Mouse (Mus musculus) cerebellum, postnatal 36 days (tissue): Measurements from ENCODE around the gene Gm4969.
"Not testable (repeated sequence)": the region's sequence is repeated elsewhere in the genome, so short reads cannot be mapped to it uniquely, and the experiment has no call there.

Experiments used
- DNase-seq, 2 experiments: peaks; one replicate each; pipeline ENCODE4 v3.0.0; 2021 to 2022; ENCODE audit warnings: mixed read lengths in 2 of 2

The Gm4969 gene

DNA sequence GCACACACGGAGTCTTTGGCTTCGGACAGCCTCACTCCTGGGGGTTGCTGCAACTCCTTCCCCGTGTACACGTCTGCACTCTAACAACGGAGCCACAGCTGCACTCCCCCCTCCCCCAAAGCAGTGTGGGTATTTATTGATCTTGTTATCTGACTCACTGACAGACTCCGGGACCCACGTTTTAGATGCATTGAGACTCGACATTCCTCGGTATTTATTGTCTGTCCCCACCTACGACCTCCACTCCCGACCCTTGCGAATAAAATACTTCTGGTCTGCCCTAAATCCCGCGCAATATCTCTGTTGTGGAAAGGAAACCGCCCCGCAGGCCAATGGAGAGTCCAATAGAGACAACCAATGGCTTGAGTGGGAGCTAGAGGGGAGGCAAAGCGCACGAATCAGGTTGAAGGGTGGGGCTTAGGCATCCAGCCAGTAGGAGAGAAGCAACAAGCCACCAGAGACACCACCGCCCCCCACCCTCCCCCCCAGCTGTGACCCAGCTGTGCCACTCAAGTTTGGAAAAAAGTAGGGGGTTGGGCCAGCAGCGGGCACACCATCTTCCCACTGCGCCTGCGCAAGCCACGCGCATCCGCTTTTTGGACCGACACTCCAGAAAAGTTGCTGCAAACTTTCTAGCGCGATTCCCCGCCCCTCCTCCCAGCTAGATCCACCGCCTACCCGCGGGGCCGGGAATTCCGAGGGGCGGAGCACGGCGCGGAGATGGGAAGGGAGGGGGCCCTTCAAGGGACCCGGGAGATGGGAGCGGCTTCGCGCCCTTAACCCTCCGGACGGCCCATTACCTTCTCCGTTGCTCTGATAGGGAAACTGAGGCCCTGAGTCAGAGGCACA lies 24.4 kb downstream of the Gm4969 start:
- DNase-seq: peak; percentile 30 to 51

DNA sequence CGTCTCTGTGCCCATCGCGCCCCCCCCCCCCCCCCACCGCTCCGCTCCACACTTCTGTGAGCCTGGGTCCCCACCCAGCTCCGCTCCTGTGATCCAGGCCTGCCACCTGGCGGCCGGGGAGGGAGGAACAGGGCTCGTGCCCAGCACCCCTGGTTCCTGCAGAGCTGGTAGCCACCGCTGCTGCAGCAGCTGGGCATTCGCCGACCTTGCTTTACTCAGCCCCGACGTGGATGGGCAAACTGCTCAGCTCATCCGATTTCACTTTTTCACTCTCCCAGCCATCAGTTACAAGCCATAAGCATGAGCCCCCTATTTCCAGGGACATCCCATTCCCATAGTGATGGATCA lies 25.0 kb downstream of the Gm4969 start:
- DNase-seq: peak; percentile 52 to 65

DNA sequence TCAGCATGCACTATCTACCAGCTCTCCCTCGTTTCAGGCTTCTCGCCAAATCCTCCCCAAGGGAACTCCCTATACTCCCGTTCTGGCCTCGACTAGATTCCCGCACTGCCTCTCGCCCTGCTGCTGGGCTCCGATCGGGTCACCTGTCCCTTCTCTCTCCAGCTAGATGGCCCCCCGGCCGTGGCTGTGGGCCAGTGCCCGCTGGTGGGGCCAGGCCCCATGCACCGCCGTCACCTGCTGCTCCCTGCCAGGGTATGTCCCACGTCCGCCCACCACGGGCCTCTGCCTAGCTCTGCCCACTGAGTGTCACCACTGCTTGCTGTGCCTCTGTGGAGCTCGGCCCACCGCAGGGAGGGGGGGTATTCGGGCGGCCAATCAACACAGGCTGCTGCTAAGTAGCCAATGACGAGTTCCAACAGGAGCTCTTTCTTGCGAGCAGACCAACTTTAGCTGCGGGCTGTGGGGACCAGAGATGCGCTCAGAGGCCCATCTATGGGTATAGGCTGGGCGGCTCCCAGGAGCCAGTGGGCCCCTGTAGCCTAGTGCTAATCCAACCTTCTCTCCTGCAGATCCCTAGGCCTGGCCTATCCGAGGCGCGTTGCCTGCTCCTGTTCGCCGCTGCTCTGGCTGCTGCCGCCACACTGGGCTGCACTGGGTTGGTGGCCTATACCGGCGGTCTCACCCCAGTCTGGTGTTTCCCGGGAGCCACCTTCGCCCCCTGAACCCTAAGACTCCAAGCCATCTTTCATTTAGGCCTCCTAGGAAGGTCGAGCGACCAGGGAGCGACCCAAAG lies 25.6 kb downstream of the Gm4969 start:
- no peak for DNase-seq

DNA sequence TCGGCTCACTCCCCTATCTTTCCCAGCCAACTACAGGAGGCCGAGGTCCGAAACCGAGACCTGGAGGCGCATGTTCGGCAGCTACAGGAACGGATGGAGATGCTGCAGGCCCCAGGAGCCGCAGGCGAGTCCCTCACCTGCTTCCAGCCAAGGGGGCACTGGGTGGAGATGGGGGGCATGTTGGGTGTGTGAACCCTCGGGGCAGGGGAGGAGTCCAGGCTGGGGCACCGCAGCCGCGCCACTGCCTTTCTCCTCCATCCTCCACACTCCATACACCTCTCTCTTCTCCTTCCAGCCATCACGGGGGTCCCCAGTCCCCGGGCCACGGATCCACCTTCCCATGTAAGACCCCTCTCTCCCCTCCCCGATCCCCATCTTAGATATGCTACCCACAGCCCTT lies 26.3 kb downstream of the Gm4969 start:
- no peak for DNase-seq

DNA sequence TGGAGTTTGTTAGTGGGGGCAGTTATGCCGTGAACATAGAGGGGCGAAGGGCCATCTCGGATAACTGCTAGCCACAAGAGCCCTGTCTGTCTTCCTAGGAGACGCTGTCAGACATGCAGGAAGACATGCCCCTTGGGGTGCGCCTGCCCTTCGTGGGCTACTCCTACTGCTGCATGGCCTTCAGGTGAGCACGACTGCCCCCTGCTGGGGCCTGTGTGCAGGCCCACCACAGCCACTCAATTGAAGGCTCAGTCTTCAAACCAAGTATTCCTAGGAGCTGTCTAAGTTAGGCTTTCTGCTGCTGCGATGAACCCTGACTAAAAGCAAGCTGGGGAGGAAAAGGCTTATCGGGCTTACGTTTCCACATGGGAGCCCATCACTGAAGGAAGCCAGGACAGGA lies 29.4 kb downstream of the Gm4969 start:
- DNase-seq: peak; percentile 50 to 63

DNA sequence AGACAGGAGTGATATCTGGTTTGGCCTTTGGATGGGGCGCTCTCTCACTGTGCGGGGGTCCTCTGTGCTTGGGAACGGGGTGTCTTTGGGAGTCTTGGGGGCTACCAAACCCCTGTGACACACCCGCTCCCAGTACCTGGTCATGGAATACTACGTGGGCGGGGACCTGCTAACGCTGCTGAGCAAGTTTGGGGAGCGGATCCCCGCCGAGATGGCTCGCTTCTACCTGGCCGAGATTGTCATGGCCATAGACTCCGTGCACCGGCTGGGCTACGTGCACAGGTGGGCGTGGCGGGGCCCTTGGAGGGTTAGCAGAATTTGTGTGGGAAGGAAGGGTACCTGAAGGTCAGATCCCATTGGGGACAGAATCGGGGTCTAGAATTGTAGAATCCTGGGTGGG lies 31.4 kb downstream of the Gm4969 start:
- no peak for DNase-seq

DNA sequence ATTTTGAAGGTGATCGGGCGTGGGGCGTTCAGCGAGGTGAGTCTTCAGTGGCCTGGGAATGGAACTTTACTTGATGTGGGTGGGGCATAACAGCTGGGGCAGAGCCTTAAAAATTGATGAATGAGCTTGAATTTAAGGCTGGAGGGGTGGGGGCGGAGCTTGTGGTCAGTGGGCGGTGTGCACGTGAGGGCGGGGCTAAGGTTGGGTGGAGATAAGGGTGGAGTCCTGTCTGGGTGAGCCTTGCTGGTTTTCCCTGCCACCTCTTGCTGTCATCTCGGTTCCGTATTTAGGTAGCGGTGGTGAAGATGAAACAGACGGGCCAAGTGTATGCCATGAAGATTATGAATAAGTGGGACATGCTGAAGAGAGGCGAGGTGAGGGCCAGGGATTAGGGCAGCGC lies 32.1 kb downstream of the Gm4969 start:
- DNase-seq: no peak

DNA sequence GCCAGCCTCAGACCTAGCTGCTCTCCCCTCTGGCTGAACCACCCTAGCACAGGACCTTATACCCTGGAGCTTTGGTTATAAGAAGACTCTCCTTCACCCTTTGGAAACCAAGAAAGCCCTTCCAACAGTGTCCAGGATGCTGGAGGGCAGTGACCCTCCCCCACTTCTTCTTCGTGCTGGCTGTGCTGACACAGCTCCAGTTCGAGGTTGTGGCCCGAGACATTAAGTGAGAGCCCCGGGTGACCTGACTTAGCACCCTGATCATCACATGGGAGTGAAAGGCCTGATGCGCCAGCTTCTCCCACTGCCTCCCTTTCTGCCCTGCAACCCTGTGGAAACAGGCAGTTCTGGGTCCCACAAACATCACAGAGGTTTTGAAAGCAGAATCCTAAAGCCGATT lies 32.7 kb downstream of the Gm4969 start:
- DNase-seq: no peak

DNA sequence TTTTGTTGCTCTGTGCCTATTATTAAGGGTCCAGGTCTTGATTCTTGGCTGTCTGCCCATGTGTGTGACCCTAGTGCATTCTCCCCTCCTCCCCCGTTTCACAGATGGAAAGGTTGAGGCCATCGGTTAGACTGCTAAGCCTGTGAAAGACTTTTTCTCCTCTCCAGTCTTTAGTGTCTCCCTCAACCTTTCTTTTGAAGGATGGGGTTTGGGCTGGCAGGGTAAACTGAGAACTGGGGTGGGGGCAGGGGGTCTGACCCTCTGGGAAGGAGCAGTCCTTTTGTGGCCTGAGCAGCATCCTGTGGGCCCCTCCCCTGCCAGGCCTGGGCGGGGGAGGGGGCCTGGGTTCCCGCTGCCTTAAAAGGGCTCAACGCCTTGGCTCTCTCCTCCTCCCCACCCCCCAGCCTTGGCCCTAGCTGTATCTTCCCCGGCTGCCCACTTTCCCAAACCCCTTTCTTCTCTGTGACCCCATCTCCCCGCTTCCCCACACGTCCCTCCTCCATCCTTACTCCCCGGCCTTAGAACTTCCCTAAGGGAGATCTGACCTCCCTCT lies 33.2 kb downstream of the Gm4969 start:
- DNase-seq: no peak

DNA sequence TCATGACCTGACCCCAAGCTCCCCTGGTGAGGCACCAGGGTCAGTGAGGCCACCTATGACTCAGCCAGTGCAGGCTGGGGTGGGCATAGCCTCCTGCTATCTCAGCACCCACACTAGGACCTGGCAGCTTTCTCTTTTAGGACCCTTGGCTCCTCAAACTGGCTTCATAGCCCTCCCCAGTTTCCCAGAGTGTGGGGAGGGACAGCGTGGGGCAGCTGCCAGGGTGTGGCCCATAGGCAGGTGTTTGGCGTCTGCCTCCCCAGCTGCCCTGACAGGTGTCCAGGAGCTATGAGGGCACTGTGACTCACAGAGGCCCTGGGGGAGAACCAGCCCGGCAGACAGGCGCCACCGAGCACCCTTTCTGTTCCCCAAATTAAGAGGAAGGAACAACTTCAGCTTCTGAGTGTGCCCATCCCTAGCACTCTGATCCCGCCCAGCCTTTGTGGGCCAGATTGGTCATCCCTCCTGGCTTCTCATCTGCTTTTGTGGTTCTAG lies 33.8 kb downstream of the Gm4969 start:
- DNase-seq: no peak

DNA sequence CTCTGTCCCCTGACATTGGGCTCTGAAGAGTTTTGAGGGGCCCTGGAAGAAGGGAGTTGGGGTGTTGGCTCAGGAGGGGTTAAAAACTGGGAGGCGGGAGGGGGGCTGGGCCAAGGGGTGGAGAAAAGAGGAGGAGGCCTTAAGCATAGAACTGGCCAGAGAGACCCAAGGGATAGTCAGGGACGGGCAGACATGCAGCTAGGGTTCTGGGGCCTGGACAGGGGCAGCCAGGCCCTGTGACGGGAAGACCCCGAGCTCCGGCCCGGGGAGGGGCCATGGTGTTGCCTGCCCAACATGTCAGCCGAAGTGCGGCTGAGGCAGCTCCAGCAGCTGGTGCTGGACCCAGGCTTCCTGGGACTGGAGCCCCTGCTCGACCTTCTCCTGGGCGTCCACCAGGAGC lies 34.5 kb downstream of the Gm4969 start, which contains the start of gene Dmpk:
Gene Dmpk, plus strand, starts transcription at position 149 of the 400 bp plus-strand sequence.
- DNase-seq: no peak

DNA sequence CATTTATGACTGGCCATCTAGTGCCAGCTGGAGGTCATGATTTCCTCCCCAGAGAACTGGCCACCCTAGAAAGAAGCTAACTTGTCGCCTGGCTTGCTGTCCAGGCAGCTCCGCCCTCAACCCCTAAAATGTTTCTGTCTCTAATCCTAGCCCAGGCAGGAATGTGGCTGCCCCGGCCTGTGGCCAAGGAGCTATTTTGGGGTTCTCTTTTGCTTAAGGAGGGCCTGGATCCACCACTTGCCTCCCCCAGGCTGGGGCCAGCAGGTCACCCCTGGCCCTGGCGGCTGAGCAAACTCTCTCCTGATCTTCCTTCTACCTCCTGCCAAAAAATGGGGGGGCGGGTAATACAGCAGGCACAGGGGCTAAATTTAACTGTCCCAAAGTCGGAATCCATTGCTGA lies 35.1 kb downstream of the Gm4969 start:
- DNase-seq: no peak

DNA sequence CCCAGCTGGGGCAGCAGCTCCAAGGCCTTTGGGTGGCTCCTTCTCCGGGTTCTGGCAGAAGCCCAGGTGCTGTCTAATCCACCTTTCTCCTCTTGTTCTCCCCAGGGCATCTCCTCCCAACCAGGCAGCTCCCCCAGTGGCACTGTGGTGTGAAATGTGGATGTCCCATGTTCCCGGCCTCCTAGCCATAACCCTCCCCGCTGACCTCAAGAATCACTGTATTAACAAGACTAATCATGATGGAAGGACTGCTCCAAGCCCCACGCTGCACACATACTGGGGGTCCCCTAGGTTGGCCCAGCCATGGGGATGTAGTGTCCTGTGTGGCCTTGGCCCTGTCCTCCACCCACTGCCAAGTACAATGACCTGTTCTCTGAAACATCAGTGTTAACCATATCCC lies 36.0 kb downstream of the Gm4969 start:
- DNase-seq: no peak

DNA sequence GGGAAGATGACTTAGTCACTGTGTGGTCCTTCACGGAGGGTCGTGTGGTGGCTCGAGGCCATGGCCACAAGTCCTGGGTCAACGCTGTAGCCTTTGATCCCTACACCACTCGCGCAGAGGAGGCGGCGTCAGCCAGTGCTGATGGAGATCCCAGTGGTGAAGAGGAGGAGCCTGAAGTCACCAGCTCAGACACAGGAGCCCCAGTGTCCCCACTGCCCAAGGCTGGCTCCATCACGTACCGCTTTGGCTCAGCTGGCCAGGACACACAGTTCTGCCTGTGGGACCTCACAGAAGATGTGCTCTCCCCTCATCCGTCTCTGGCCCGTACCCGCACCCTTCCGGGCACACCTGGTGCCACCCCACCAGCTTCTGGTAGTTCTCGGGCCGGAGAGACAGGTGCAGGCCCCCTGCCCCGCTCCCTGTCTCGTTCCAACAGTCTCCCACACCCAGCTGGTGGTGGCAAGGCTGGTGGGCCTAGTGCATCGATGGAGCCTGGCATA lies 37.7 kb downstream of the Gm4969 start:
- DNase-seq: no peak

DNA sequence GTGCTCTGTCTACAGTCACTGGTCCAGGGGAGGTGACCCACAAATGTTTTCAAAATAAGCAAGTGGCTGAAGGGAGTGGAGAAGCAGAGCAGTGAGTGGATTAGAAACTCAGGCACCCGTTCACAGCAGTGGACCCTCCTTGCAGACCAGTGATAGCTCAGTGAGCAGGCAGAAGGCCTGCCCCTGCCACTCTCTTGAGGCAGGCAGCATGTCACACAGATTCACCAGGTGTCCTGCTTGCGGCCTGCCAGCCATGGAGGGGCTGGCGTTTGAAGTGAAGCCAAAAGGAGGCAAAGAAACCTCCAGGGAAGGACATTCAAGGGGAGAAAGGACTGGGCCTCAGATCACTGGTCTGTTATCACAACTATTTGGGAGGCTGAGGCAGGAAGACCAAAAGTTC lies 39.4 kb downstream of the Gm4969 start:
- DNase-seq: no peak

DNA sequence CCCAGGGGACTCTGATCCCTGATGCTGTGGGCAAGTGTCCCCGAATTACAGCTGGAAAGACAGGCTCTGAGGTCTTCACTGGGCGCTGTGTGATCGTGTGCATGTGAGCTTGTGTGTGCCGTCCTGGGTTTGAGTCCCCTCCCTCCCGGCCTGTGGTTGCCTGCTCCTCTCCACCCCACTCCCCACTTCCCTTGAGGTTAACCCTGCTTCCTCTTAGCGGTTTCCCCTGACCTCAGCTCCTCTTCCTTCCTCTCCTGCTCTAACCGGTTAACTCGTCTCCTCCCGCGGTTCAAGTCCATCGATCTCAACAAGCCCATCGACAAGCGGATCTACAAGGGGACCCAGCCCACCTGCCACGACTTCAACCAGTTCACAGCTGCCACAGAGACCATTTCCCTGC lies 40.4 kb downstream of the Gm4969 start:
- no peak for DNase-seq

DNA sequence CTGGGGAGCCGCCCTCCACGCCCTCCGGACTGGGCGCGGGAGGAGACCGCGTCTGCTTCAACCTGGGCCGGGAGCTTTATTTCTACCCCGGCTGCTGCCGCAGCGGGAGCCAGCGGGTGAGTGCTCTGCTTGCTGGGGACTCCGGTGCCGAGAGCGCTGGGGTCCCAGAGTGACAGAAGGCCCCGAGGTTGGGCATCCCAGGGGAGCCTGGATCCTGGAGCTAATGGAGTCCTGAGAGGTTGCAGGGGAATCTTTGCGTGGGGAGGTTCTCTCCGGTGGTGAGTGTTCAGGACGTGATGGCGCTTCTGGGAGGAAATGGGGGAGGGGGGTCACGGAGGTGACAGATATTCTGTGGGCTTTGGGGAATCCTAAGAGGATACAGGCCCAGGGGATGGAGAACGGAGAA lies 41.6 kb downstream of the Gm4969 start:
- DNase-seq: peak in 1 of 2 experiments; percentile 32

DNA sequence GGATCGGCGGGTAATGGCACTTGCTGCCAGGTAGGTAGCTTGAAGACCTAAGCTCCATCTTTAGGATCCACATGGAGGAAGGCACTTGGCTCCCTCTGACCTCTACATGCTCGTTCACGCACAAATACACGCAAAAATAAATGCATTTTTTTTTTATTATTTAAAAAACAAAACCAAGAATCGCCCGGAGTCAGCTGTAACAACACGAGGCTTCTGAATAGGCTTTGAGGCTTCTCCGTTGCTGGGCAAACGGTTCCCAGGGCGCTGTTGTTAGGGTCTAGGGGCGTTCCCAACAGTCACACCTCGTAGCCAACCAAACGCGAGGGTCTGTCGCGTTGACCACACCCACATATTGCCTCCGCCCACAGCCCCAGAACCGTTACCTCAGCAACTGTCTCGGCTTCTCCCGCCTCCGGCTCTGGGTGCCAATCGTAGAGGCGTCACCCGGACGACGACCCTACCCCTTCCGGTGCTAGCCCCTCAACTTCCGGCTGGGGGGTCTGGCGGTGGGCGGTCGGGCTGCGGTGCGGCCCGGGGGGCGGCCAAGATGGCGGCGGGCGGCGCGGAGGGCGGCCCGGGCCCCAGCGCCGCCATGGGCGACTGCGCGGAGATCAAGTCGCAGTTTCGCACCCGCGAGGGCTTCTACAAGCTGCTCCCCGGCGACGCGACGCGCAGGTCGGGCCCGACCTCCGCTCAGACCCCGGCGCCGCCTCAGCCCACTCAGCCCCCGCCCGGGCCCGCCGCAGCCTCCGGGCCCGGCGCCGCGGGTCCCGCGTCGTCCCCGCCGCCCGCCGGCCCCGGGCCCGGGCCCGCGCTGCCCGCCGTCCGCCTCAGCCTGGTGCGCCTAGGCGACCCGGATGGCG lies 42.2 kb downstream of the Gm4969 start, which contains the start of gene Dmwd:
Gene Dmwd, plus strand, starts transcription at position 505 of the 863 bp plus-strand sequence.
- peak; percentile 83 to 87 for DNase-seq

DNA sequence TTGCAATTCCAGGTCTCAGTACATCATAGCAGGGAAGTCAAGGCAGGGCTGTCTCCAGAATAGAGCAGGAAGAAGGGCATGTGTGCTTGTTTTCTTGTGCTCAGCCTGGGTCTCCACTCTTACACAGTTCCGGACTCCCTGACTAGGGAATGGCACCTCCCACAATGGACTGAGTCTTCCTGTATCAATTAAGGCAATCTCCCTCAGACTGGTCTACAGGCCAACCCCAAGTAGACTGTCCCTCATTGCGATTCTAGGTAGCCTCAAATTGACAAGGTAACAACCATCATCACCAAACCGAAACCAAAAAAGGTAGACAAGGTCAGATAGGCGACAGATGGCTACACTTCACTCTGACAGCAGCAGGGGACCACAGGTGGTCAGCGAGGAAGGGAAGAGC lies 42.9 kb downstream of the Gm4969 start:
- no peak for DNase-seq

DNA sequence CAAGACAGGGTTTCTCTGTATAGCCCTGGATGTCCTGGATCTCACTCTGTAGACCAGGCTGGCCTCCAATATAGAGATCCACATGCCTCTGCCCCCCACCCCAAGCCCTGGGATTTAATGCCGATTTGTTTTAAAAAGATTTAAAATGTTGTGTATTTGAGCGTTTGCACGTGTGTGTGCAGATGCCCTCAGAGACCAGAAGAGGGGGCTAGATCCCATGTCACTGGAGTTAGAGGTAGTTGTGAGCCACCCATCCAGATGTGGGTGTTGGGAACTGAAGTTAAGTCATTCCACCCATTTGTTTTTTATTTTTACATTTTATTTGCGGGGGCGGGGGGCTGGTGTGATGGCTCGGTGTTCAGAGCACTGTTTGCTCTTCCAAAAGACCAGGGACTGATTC lies 43.7 kb downstream of the Gm4969 start:
- no peak for DNase-seq

DNA sequence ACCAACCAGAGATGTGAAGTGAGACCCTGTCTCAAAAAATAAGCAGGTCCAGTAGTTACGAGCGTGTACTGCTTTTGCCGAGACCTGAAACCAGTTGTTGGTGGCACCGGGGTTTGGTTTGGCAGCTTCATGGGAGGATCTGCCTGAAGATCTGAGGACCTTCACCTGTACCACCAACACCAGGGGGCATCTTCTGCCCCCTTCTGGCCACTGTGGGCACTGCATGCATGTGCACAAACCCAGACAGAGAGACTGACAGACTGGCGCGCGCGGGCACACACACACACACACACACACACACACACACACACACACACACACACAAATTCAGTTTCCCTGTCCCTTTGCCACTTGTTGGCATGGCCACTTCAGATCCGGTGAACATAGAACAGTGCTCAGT lies 44.7 kb downstream of the Gm4969 start:
- peak; percentile 41 to 45 for DNase-seq

DNA sequence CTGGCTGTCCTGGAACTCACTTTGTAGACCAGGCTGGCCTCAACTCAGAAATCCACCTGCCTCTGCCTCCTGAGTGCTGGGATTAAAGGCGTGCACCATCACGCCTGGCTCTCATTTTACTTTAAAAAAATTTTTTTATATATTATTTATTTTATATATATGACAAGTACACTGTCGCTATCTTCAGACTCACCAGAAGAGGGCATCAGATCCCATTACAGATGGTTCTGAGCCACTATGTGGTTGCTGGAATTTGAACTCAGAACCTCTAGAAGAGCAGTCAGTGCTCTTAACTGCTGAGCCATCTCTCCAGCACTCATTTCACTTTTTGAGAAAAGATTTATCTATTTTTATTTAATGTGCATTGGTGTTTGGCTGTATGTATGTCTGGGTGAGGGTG lies 47.1 kb downstream of the Gm4969 start:
- not testable (repeated sequence) for DNase-seq
